Mouse (Mus musculus) embryo, embryonic 9.5 days (tissue): ENCODE data around the gene Glt28d2.
"Not testable (repeated sequence)": the region's sequence is repeated elsewhere in the genome, so short reads cannot be mapped to it uniquely, and the experiment has no call there.

ENCODE experiments used
- DNase-seq: peaks from one replicate; pipeline ENCODE4 v3.0.0-alpha.2; 2017; ENCODE audit errors: extremely low spot score

The Glt28d2 gene

GRCm38 (mm10) chr3:85887239-85887827 lies at the start of gene Glt28d2, which contains the start of gene Gm37240:
Gene Glt28d2 (minus strand): TSS chr3:85887516.
Gene Gm37240 (minus strand): TSS chr3:85887518.
- DNase-seq, result peak; percentile 88

GRCm38 (mm10) chr3:85933586-85933985 lies 46.3 kb upstream of the Glt28d2 start:
- no peak for DNase-seq

GRCm38 (mm10) chr3:85931859-85932258 lies 44.5 kb upstream of the Glt28d2 start:
- no peak for DNase-seq

- DNase-seq, result no peak
These were observed 43.4 kb upstream of the Glt28d2 start for GRCm38 (mm10) chr3:85930671-85931255.

GRCm38 (mm10) chr3:85929711-85930110 lies 42.4 kb upstream of the Glt28d2 start:
- DNase-seq, result no peak

GRCm38 (mm10) chr3:85928140-85928611 lies 40.9 kb upstream of the Glt28d2 start:
- no peak for DNase-seq

- no peak for DNase-seq
These were observed 40.0 kb upstream of the Glt28d2 start for GRCm38 (mm10) chr3:85927296-85927695.

- peak; percentile 82 for DNase-seq
These were observed 36.9 kb upstream of the Glt28d2 start for GRCm38 (mm10) chr3:85923954-85924945.

GRCm38 (mm10) chr3:85923343-85923742 lies 36.0 kb upstream of the Glt28d2 start:
- DNase-seq, result no peak

- no peak for DNase-seq
These were observed 35.0 kb upstream of the Glt28d2 start for GRCm38 (mm10) chr3:85922331-85922730.

GRCm38 (mm10) chr3:85920671-85921070 lies 33.4 kb upstream of the Glt28d2 start:
- DNase-seq, result not testable (repeated sequence)

- DNase-seq, result peak; percentile 45
These were observed 30.3 kb upstream of the Glt28d2 start for GRCm38 (mm10) chr3:85917600-85917999.

- DNase-seq, result no peak
These were observed 27.5 kb upstream of the Glt28d2 start for GRCm38 (mm10) chr3:85914806-85915205.

GRCm38 (mm10) chr3:85907136-85907535 lies 19.8 kb upstream of the Glt28d2 start:
- no peak for DNase-seq

GRCm38 (mm10) chr3:85904371-85904770 lies 17.1 kb upstream of the Glt28d2 start:
- DNase-seq, result no peak

GRCm38 (mm10) chr3:85895020-85895419 lies 7.7 kb upstream of the Glt28d2 start:
- DNase-seq, result no peak

GRCm38 (mm10) chr3:85891571-85891970 lies 4.3 kb upstream of the Glt28d2 start:
- DNase-seq, result no peak

GRCm38 (mm10) chr3:85888221-85888671 lies 930 bp upstream of the Glt28d2 start:
- peak; percentile 24 for DNase-seq

- no peak for DNase-seq
These were observed 579 bp downstream of the Glt28d2 start for GRCm38 (mm10) chr3:85886636-85887238.

- DNase-seq, result no peak
These were observed 1.4 kb downstream of the Glt28d2 start for GRCm38 (mm10) chr3:85885906-85886305.

GRCm38 (mm10) chr3:85880687-85881086 lies 6.6 kb downstream of the Glt28d2 start:
- DNase-seq, result no peak

- DNase-seq, result no peak
These were observed 7.2 kb downstream of the Glt28d2 start for GRCm38 (mm10) chr3:85880068-85880467.
